Mouse (Mus musculus) kidney, adult 8-10 months (tissue): Measurements from ENCODE around the gene Usp7.
"Not testable (repeated sequence)": the region's sequence is repeated elsewhere in the genome, so short reads cannot be mapped to it uniquely, and the experiment has no call there.

Experiments used
- DNase-seq, 2 experiments: peaks; one replicate each; pipeline ENCODE4 v3.0.0; 2022

The Usp7 gene

DNA sequence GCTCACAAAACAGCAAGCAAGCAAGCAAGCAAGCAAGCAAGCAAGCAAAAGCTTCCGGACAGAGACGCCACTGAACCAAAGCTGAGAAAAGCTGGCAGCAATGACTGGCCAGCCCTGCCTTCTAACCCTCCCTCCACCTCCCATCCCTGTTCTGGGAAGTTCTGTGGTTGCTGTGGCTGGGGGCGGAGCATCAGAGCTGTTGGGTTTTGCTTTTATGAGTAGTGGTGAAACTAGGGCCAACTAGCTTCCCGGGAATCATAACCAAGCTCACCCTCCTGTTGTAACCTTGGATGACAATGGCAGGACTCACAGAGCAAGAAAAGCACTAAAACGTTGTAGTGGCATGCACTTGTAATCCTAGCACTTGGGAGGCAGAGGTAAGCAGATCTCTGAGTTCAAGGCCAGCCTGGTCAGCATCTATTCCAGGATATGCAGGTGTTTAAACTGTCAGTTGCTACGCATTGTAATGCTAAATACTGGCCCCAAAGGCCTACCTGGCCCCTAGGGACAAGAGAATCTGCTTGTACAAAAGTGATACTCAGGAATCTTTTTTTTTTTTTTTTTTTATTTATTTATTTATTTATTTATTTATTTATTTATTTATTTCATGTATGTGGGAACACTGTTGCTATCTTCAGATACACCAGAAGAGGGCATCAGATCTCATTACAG is 43.8 kb downstream of the Usp7 start:
- peak in 1 of 2 experiments; percentile 26 for DNase-seq

- DNase-seq = no peak
These were observed 44.3 kb downstream of the Usp7 start for GRCm38 (mm10) chr16:8747772-8748171.

DNA sequence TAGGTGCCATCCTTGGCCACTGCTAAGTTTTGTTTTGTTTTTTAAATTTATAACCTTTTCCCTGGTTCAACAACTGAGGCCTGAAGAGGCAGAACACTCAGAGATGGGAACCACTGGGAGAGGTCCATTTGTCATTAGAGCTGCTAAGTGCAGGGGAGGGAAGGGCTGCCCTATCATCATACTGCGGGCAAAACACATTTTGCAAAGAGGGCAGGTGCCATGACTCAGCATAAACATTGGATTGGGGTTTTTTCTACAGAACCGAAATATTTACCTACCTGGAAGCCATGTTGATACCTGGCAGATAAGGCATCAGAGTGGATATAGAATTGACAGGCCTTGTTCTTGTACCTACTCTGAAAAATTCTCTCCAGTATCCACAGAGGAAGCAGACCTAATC is 45.6 kb downstream of the Usp7 start:
- DNase-seq = no peak

GRCm38 (mm10) chr16:8745751-8746150 is 46.4 kb downstream of the Usp7 start:
- no peak for DNase-seq

GRCm38 (mm10) chr16:8743989-8744388 is 48.1 kb downstream of the Usp7 start:
- DNase-seq = no peak

GRCm38 (mm10) chr16:8741697-8742096 is 50.4 kb downstream of the Usp7 start:
- no peak for DNase-seq

DNA sequence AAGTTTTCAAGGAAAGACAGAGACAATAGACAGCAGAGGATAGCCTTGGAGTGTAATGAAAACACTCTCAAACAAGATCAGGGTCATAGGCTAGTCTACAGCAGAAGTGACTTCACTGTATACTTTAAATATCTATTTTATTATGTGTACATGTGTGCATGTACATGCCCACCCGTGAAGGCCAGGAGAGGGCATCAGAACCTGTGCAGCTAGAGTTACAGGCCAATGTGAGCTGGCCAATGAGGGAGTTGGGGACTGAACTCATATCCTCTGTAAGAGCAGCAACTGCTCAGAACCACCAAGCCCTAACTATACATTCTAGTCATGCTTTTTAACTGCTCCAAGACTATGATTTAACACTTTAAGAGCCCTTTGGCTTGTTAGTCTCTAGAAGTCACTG is 51.0 kb downstream of the Usp7 start:
- no peak for DNase-seq

DNA sequence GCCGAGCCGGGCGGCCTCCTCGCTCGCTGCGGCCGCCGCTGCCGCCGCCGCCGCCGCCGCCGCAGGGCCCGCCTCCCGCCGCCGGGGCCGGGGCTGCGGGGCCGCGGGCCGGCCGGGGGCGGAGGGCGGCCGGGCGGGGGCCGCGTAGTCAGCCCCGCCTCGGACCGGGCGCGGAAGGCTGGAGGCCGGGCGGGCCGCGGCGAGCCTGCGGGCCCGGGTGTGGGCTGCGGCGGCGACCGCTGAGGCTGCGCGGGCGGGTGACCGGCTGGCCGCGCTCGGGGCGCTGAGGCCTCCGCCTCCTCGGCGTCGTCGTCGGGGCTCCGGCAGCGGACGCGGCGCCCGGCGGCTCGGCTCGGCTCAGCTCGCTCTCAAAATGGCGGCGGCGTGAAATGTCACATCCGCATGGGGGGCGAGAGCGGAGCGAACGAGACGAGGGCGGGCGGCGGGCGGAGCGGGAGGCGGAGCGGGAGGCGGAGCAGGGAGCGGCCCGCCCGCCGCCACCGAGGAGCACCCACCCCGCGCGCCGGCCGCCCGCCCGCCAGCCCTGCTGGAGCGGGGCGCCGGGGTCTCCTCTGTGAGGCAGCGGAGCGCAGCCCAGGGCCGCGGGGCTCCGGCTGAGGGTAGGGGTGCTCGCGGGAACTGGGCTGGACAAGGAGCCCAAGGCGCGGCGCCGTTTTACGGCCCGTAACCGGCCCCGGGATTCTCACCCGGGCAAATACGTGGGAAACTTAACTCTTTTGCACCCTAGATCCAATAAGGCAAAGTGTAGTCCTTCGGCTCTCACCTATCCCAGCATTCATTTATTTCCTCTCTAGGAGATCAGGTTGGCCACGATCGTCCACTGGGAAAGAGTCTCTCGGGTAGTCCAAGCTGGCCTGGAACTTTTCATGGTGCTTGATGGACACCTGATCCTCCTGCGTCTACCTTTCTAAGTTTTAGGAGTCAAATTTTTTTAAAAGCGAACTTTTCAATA is 53.3 kb downstream of the Usp7 start:
- peak; percentile 80 to 86 for DNase-seq

DNA sequence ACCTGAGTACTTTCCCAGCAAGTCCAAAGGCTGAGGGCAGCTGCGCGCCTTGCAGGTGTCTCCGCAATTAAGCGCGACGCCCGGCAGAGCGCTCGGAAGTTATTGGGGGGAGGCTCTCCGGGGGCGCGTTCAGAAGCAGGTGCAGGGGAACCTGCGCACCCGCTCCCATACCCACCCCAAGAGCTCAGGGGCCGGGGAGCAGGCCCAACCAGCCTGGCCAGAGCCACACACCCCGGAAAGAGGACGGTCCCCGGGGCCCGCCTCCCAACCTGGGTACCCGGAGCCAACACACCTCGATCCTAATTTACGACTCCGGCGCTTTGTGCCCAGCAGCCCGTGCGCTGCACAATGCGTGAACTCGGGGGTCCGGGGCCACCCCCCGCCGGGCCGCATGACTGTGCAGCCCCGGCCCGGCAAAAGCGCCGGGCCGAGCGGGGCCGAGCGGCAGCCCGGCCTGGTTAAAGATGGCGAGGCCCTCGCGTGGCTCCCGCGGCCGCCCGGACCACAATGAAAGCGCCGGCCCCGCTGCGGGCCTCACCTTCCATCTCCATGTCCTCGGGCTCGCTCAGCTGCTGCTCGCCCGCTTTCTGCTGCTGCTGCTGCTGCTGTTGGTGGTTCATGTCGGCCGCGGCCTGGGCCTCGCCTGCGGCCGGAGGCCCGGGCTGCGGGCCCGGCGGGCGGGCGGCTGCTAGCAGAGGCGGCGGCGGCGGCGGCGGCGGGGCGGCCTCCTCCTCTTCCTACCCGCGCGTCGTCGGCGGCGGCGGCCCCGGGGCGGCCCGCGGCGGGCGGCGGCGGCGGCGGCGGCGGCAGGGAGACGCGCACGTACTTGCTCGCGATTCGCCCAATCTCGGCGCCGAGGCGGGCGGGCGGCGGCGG is 54.2 kb downstream of the Usp7 start:
- peak in 1 of 2 experiments; percentile 73 for DNase-seq

GRCm38 (mm10) chr16:8737341-8737665 is 54.8 kb downstream of the Usp7 start:
- peak in 1 of 2 experiments; percentile 67 for DNase-seq

DNA sequence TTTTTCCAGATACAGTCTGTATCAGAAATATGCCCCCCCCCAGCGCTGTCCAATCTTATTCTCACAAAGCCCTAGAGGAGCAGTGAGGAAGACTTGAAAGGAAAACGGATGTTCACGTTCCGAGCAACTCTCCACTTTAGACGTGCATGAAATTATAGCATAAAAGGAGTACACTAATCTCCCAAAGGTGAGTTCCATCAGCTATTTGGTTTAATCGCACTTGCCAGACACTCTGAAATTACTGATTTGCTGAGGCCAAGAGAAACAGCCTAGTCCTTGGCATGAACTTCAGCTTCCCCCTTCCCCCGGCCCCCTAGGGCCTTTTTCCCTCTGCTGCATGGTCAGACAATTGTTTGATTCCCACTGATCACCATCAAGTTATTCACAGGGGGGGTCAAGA is 55.4 kb downstream of the Usp7 start:
- DNase-seq = no peak

- no peak for DNase-seq
These were observed 56.1 kb downstream of the Usp7 start for GRCm38 (mm10) chr16:8736032-8736431.

DNA sequence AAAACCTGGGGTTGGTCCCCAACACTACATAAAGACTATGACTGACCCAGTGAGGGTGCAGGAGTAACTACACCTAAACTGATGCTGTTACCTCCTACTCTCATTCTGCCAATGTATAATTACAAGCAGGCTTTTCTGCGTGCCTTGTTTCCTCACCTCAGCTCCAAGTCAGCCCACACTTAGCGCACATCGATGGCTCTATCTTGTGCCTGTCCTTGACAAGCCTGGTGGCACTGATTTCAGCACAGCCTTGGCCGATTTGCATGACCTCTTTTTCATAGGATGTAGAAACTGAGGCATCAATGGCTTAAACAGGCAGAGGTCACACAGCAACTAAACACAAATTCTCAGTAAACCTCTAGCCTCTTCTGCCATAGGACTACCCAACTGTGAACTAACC is 57.4 kb downstream of the Usp7 start:
- no peak for DNase-seq

DNA sequence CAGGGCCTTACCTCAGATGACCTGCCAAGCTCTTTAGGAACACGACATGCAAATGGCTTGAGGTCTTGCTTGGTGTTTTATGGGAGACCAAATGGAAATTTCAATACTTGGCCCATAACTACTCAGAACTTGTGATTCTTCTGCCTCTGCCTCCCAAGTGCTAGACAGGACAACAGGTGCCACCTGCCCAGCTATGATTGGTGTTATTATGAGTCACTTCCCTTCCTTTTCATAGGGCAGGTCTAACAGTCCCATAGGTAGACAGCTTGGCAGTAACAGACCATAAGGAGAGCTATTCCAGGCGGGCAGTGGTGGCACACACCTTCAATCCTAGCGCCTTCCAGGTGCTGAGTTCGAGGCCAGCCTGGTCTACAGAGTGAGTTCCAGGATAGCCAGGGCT is 58.5 kb downstream of the Usp7 start:
- no peak for DNase-seq

DNA sequence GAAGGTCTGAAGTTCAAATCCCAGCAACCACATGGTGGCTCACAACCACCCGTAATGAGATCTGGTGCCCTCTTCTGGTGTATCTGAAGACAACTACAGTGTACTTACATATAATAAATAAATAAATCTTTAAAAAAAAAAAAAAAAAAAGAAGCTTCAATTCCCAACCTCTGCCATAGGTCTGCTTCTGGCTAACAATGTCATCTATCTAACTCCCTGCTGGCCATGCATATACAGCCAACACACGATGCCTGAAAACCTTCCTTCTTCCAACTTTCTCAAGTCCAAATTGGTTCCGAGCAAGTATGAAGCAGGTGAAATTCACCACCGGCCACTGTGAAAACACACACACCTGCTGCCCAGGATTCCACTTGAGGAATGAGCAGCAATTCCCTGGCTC is 59.7 kb downstream of the Usp7 start:
- not testable (repeated sequence) for DNase-seq

- no peak for DNase-seq
These were observed 60.5 kb downstream of the Usp7 start for GRCm38 (mm10) chr16:8731630-8732029.

GRCm38 (mm10) chr16:8728111-8728748 is 63.9 kb downstream of the Usp7 start:
- no peak for DNase-seq

GRCm38 (mm10) chr16:8725807-8726206 is 66.3 kb downstream of the Usp7 start:
- DNase-seq = no peak

GRCm38 (mm10) chr16:8724031-8724430 is 68.1 kb downstream of the Usp7 start:
- DNase-seq = no peak

DNA sequence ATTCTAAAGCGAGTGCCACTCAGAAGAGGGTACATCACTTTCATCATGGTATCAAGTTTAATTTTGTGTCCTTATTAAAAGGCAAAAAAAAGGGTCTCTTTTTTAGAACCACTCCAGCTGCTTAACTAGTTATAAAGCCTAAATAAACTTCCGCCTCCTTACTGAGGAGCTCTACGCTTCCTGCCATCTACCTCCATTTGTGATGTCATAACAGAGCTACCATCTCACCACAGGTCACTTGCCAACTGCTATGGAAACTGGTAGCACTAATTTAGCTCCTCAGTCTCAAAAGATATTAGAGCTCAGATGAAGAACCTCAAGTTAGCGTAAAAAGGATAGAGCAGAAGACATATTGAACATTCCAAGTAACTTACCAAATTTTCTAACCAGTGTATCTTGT is 71.7 kb downstream of the Usp7 start:
- DNase-seq = no peak

- DNase-seq = no peak
These were observed 74.4 kb downstream of the Usp7 start for GRCm38 (mm10) chr16:8717744-8718143.

GRCm38 (mm10) chr16:8716300-8716699 is 75.8 kb downstream of the Usp7 start:
- no peak for DNase-seq
